Mouse (Mus musculus): ENCODE results near the gene Ccr6.

Gene Ccr6

DNA sequence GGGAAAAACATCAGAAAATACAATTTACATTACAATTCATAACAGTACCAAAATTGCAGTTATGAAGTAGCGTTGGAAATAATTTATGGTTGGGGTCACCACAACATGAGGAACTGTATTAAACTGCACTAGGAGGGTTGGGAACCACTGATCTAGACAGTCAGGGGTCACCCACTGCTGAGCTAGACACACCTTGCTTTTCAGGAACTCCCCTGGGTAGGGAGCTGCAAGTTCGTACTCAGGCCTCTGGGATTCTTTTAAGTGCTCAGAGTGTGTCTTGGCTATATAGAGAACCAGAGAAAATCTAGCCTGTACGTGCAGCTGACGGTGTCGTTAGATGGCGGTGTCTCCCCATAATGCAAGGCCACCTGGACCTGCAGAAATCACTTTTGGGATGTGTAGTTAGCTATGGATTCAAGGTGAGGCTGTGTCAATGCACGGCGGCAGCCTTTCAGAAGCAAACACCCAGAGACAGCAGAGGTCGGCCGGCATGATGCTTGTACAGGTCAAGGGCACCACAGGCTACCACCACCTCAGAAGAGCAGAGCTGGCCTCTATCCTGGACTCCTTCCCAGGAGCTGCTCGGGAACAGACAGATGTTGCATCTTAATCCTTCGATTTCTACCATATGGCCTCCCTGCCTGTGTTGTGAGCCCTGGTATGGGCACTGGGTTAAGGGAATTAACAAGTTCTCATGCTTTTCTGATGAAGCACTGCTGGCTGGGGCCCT, 20.7 kb upstream of the Ccr6 start:
- no peaks in the 10 kb centered on the region for H3K27me3 ChIP-seq (ENCODE audit: control insufficient read depth, insufficient read depth, low read length, poor library complexity, severe bottlenecking)

DNA sequence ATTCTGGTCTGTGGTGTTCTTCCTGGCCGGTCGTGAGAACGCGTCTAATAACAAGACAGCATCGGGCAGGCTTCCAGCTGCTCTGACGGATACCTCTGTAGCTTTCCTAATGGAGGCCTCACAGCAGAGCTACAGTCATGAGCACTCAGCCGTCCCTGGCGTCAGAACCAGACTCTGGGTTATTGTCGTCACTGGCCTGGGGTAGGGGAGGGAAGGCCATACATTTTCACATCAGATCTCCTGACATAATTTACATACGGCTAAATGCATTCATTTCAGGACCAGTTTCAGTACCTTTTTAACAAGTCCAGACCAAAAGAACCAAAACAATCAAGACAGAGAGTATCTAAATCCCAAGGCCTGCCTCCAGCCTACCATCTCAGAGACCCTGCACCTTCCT, 12.6 kb upstream of the Ccr6 start:
- Histone ChIP-seq H3K36me3 (ENCODE audit: control insufficient read depth, insufficient read depth, low read length, poor library complexity, severe bottlenecking) (no peaks in the 10 kb centered on the region), H3K27me3 (ENCODE audit: control insufficient read depth, insufficient read depth, low read length, poor library complexity, severe bottlenecking) (no peaks in the 10 kb centered on the region)
- peak; percentile 74 for DNase-seq (ENCODE audit: low read depth, low spot score)

More for the DNA sequence above, 20.7 kb upstream of the Ccr6 start:
- no peaks in the 10 kb centered on the region for H3K36me3 ChIP-seq (ENCODE audit: control insufficient read depth, insufficient read depth, low read length, poor library complexity, severe bottlenecking)
- DNase-seq (ENCODE audit: low read depth, low spot score): no peak

DNA sequence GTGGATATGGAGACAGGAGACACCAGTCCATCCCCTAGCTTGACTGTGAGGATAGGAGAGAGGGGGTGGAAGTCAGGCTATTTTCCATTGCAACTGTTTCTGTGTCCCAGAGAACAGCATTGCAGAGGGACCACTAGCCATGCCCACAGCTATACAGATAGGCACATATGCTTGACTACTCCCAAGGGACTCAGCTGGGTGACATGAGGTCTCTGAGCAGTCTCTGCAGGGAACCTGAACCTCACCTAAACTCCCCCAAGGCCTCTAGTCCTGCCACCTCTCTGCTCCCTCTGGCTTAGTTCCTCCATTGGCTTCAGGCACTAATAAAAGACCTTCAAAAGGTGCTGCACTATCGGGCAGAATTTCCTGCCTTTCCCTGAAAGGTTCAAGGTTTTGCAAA, 11.8 kb upstream of the Ccr6 start:
- no peaks in the 10 kb centered on the region for H3K36me3 ChIP-seq (ENCODE audit: control insufficient read depth, insufficient read depth, low read length, poor library complexity, severe bottlenecking)
- peak; percentile 65 for DNase-seq (ENCODE audit: low read depth, low spot score)
- no peaks in the 10 kb centered on the region for H3K27me3 ChIP-seq (ENCODE audit: control insufficient read depth, insufficient read depth, low read length, poor library complexity, severe bottlenecking)

- Histone ChIP-seq H3K27me3 (ENCODE audit: control insufficient read depth, insufficient read depth, low read length, poor library complexity, severe bottlenecking) (no peaks in the 10 kb centered on the region), H3K36me3 (ENCODE audit: control insufficient read depth, insufficient read depth, low read length, poor library complexity, severe bottlenecking) (no peaks in the 10 kb centered on the region)
- DNase-seq (ENCODE audit: low read depth, low spot score): peak; percentile 83
Observed at GRCm38 (mm10) chr17:8225166-8225565, 10.7 kb upstream of the Ccr6 start.

DNA sequence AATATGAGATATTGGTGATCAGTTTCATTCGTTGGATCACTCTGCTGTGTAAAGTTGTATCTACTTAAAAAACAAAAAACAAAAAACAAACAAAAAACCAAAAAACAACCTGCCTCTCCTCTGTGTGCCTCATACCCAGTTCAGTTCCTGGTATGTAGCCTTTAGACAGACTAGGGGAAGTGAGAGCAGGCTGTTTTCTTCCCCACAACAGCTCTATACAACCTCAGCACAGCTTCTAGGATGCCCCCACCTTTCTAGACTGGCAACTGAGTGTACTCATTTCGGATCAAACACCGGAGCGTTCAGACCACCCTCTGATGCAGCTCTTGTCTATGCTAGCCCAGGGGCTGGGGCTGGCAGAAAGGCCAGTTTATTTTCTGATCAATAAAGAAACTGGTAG, 10.1 kb upstream of the Ccr6 start:
- Histone ChIP-seq H3K27me3 (ENCODE audit: control insufficient read depth, insufficient read depth, low read length, poor library complexity, severe bottlenecking) (no peaks in the 10 kb centered on the region), H3K36me3 (ENCODE audit: control insufficient read depth, insufficient read depth, low read length, poor library complexity, severe bottlenecking) (no peaks in the 10 kb centered on the region)
- peak; percentile 79 for DNase-seq (ENCODE audit: low read depth, low spot score)

- H3K27me3 ChIP-seq (ENCODE audit: control insufficient read depth, insufficient read depth, low read length, poor library complexity, severe bottlenecking): no peaks in the 10 kb centered on the region
- DNase-seq (ENCODE audit: low read depth, low spot score): no peak
Observed at GRCm38 (mm10) chr17:8228622-8229021, 7.2 kb upstream of the Ccr6 start.

GRCm38 (mm10) chr17:8229607-8230006, 6.2 kb upstream of the Ccr6 start:
- Histone ChIP-seq H3K27me3 (ENCODE audit: control insufficient read depth, insufficient read depth, low read length, poor library complexity, severe bottlenecking) (no peaks in the 10 kb centered on the region), H3K36me3 (ENCODE audit: control insufficient read depth, insufficient read depth, low read length, poor library complexity, severe bottlenecking) (no peaks in the 10 kb centered on the region)
- DNase-seq (ENCODE audit: low read depth, low spot score): no peak

More at GRCm38 (mm10) chr17:8228622-8229021, 7.2 kb upstream of the Ccr6 start:
- H3K36me3 ChIP-seq (ENCODE audit: control insufficient read depth, insufficient read depth, low read length, poor library complexity, severe bottlenecking): no peaks in the 10 kb centered on the region

DNA sequence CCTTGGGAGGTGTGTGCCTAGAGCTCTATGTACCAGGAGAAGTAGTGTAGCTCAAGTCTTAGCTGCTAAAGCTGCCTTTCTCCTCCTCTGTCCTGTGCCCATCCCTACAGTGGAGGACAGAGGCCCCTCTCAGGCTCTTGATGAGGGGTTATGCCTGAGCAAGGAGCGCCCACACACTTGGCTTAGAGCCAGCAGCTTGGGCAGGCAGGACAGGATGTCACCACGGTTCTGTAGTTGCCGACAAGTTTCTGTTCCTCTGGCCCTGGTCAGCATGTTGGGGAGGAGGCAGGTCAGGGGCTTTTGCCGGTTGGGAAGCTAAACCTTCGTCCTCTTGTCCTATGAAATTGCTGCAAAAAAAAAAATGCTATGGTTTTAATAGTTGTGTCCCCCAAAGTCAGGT, 3.8 kb upstream of the Ccr6 start:
- Histone ChIP-seq H3K36me3 (ENCODE audit: control insufficient read depth, insufficient read depth, low read length, poor library complexity, severe bottlenecking) (no peaks in the 10 kb centered on the region), H3K27me3 (ENCODE audit: control insufficient read depth, insufficient read depth, low read length, poor library complexity, severe bottlenecking) (no peaks in the 10 kb centered on the region)
- DNase-seq (ENCODE audit: low read depth, low spot score): peak; percentile 87

- H3K36me3 ChIP-seq (ENCODE audit: control insufficient read depth, insufficient read depth, low read length, poor library complexity, severe bottlenecking): no peaks in the 10 kb centered on the region
- no peaks in the 10 kb centered on the region for H3K27me3 ChIP-seq (ENCODE audit: control insufficient read depth, insufficient read depth, low read length, poor library complexity, severe bottlenecking)
- DNase-seq (ENCODE audit: low read depth, low spot score): peak; percentile 66
Observed at GRCm38 (mm10) chr17:8233618-8234214, 2.1 kb upstream of the Ccr6 start.

DNA sequence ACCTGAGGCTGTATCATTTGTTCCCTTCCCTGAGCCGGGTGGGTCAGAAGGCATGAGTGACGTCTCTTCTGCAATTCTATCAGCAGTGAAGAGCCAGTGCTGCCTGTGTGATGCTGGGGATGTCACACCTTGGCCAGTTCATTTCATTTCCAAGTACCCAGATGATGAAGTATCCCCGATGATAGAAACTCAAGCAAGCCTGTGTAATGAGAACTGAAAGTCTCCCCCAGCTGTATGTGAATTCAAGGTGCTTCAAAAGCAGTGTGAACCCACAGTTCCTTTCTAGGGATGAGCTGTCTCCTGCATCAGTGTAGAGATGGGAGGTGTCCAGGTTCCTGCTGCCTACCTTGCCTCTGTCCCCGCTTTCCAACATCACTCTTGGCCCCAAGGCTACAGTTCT, 1.3 kb upstream of the Ccr6 start:
- Histone ChIP-seq H3K36me3 (ENCODE audit: control insufficient read depth, insufficient read depth, low read length, poor library complexity, severe bottlenecking) (no peaks in the 10 kb centered on the region), H3K27me3 (ENCODE audit: control insufficient read depth, insufficient read depth, low read length, poor library complexity, severe bottlenecking) (no peaks in the 10 kb centered on the region)
- DNase-seq (ENCODE audit: low read depth, low spot score): peak; percentile 57

DNA sequence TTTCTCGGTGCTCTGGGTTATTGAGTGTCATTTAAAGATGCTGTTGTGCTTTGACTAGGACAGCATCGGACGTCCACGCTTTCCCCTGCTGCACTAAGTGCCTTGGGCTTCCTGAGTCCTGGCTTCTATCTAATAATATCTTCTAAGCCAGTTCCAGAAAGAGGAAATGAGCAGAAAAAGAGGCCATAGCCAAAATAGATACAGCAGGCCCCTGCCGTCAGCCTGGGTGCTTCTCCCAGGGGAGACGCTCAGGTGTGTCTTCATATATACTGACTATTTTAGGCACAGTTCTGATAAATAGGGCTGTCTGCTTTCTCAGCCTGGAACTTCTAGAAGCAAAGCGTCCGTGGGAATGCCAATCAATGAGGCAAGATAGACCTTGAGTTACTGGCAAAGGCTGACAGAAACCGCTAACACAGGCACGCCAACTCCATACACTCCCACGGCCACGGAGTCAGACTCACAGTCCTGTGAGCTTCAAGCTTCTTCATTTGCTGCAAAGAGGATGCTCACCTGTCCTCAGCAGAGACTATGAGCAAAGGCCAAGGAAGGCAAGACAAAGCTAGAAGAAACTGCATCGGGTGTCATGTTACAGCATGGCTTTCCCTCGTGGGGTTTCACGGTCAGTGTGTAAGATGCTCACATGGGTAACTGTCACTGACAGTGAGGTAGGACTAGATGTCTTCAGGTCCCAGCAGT, 2.3 kb downstream of the Ccr6 start:
- H3K27me3 ChIP-seq (ENCODE audit: control insufficient read depth, insufficient read depth, low read length, poor library complexity, severe bottlenecking): no peaks in the 10 kb centered on the region
- DNase-seq (ENCODE audit: low read depth, low spot score): peak; percentile 84
- no peaks in the 10 kb centered on the region for H3K36me3 ChIP-seq (ENCODE audit: control insufficient read depth, insufficient read depth, low read length, poor library complexity, severe bottlenecking)

DNA sequence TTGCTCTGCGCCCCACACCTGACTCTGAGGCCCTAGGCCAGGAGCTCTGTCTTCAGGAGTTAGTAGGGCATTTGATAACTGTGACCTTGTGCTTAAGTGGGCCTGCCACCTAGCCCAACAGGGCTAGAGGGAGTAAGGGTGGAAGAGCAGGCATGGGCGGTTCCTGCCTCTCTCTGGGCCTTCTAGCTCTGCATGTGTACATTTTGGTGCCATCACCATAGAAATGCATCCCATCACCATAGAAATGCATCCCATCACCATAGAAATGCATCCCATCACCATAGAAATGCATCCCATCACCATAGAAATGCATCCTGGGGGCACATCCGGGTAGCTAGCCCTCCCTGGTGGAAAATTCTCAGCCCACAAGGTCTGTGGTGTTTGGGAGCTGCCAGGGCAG, 3.7 kb downstream of the Ccr6 start:
- Histone ChIP-seq H3K27me3 (ENCODE audit: control insufficient read depth, insufficient read depth, low read length, poor library complexity, severe bottlenecking) (no peaks in the 10 kb centered on the region), H3K36me3 (ENCODE audit: control insufficient read depth, insufficient read depth, low read length, poor library complexity, severe bottlenecking) (no peaks in the 10 kb centered on the region)
- DNase-seq (ENCODE audit: low read depth, low spot score): no peak

GRCm38 (mm10) chr17:8240517-8240916, 4.7 kb downstream of the Ccr6 start:
- Histone ChIP-seq H3K36me3 (ENCODE audit: control insufficient read depth, insufficient read depth, low read length, poor library complexity, severe bottlenecking) (no peaks in the 10 kb centered on the region), H3K27me3 (ENCODE audit: control insufficient read depth, insufficient read depth, low read length, poor library complexity, severe bottlenecking) (no peaks in the 10 kb centered on the region)
- peak; percentile 37 for DNase-seq (ENCODE audit: low read depth, low spot score)

DNA sequence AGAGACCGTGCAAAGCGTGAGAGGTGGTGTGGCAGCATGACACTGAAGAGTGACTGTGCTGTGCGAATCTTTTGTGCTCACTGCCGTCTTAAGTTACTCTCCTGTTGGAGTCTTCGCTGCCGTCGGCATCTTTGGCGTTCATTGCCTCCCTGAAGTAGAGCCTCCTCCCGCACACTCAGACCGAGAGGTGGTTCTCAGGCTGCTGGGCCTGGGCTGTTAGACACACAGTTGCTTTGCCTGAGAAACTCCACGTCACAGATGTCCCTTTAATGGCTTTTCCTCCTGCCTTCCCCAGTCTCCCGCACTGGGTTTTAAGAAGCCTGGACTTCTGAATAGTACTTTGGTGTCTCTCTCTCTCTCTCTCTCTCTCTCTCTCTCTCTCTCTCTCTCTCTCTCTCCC, 5.8 kb downstream of the Ccr6 start:
- no peak for DNase-seq (ENCODE audit: low read depth, low spot score)
- H3K36me3 ChIP-seq (ENCODE audit: control insufficient read depth, insufficient read depth, low read length, poor library complexity, severe bottlenecking): no peaks in the 10 kb centered on the region
- no peaks in the 10 kb centered on the region for H3K27me3 ChIP-seq (ENCODE audit: control insufficient read depth, insufficient read depth, low read length, poor library complexity, severe bottlenecking)

GRCm38 (mm10) chr17:8242186-8242585, 6.3 kb downstream of the Ccr6 start:
- Histone ChIP-seq H3K36me3 (ENCODE audit: control insufficient read depth, insufficient read depth, low read length, poor library complexity, severe bottlenecking) (no peaks in the 10 kb centered on the region), H3K27me3 (ENCODE audit: control insufficient read depth, insufficient read depth, low read length, poor library complexity, severe bottlenecking) (no peaks in the 10 kb centered on the region)
- DNase-seq (ENCODE audit: low read depth, low spot score): no peak

Data from splenic B cell, adult 2 months (primary cell).